Mouse (Mus musculus): Measurements from ENCODE around the gene Fstl4. TPM values are rescaled to one million over a fixed set of nuclear protein-coding genes. Genes with fewer than 3 reads are reported as not detected.
"Not testable (repeated sequence)": the region's sequence is repeated elsewhere in the genome, so short reads cannot be mapped to it uniquely, and the experiment has no call there.

Gene Fstl4
- total RNA-seq, 4 experiments from 2014 or later: 11.3 to 14.9 (median 13.1) TPM

GRCm38 (mm10) chr11:53081310-53081709 lies 316.9 kb downstream of the Fstl4 start:
- no peak for DNase-seq (ENCODE audit: low spot score in 2 of 2)

- no peak for DNase-seq (ENCODE audit: low spot score in 2 of 2)
These were observed 320.9 kb downstream of the Fstl4 start for GRCm38 (mm10) chr11:53085367-53085766.

- DNase-seq (ENCODE audit: low spot score in 2 of 2): no peak
These were observed 321.6 kb downstream of the Fstl4 start for GRCm38 (mm10) chr11:53085858-53086565.

GRCm38 (mm10) chr11:53087896-53088295 lies 323.5 kb downstream of the Fstl4 start:
- DNase-seq (ENCODE audit: low spot score in 2 of 2): not testable (repeated sequence)

GRCm38 (mm10) chr11:53091596-53091995 lies 327.2 kb downstream of the Fstl4 start:
- no peak for DNase-seq (ENCODE audit: low spot score in 2 of 2)

- DNase-seq (ENCODE audit: low spot score in 2 of 2): no peak
These were observed 332.4 kb downstream of the Fstl4 start for GRCm38 (mm10) chr11:53096871-53097270.

- DNase-seq (ENCODE audit: low spot score in 2 of 2): peak; percentile 76 to 78
These were observed 332.9 kb downstream of the Fstl4 start for GRCm38 (mm10) chr11:53097331-53097730.

- DNase-seq (ENCODE audit: low spot score in 2 of 2): no peak
These were observed 333.4 kb downstream of the Fstl4 start for GRCm38 (mm10) chr11:53097870-53098269.

GRCm38 (mm10) chr11:53098780-53099198 lies 334.4 kb downstream of the Fstl4 start:
- DNase-seq (ENCODE audit: low spot score in 2 of 2): no peak

GRCm38 (mm10) chr11:53099322-53099721 lies 334.9 kb downstream of the Fstl4 start:
- no peak for DNase-seq (ENCODE audit: low spot score in 2 of 2)

GRCm38 (mm10) chr11:53101732-53102131 lies 337.3 kb downstream of the Fstl4 start:
- no peak for DNase-seq (ENCODE audit: low spot score in 2 of 2)

- no peak for DNase-seq (ENCODE audit: low spot score in 2 of 2)
These were observed 339.3 kb downstream of the Fstl4 start for GRCm38 (mm10) chr11:53103601-53104325.

- DNase-seq (ENCODE audit: low spot score in 2 of 2): peak; percentile 12 to 26
These were observed 343.3 kb downstream of the Fstl4 start for GRCm38 (mm10) chr11:53107706-53108105.

GRCm38 (mm10) chr11:53108798-53109197 lies 344.4 kb downstream of the Fstl4 start:
- DNase-seq (ENCODE audit: low spot score in 2 of 2): no peak

- DNase-seq (ENCODE audit: low spot score in 2 of 2): no peak
These were observed 345.4 kb downstream of the Fstl4 start for GRCm38 (mm10) chr11:53109701-53110467.

GRCm38 (mm10) chr11:53115711-53116110 lies 351.3 kb downstream of the Fstl4 start:
- no peak for DNase-seq (ENCODE audit: low spot score in 2 of 2)

- DNase-seq (ENCODE audit: low spot score in 2 of 2): no peak
These were observed 351.9 kb downstream of the Fstl4 start for GRCm38 (mm10) chr11:53116356-53116755.

- DNase-seq (ENCODE audit: low spot score in 2 of 2): no peak
These were observed 354.0 kb downstream of the Fstl4 start for GRCm38 (mm10) chr11:53118226-53118965.

GRCm38 (mm10) chr11:53119966-53120365 lies 355.5 kb downstream of the Fstl4 start:
- DNase-seq (ENCODE audit: low spot score in 2 of 2): no peak

GRCm38 (mm10) chr11:53121208-53121607 lies 356.8 kb downstream of the Fstl4 start:
- DNase-seq (ENCODE audit: low spot score in 2 of 2): no peak

GRCm38 (mm10) chr11:53124799-53125198 lies 360.4 kb downstream of the Fstl4 start:
- DNase-seq (ENCODE audit: low spot score in 2 of 2): no peak

All from layer of hippocampus, adult 8-10 months (tissue).